Mouse (Mus musculus): ENCODE measurements around the gene Ube2n.

DNA sequence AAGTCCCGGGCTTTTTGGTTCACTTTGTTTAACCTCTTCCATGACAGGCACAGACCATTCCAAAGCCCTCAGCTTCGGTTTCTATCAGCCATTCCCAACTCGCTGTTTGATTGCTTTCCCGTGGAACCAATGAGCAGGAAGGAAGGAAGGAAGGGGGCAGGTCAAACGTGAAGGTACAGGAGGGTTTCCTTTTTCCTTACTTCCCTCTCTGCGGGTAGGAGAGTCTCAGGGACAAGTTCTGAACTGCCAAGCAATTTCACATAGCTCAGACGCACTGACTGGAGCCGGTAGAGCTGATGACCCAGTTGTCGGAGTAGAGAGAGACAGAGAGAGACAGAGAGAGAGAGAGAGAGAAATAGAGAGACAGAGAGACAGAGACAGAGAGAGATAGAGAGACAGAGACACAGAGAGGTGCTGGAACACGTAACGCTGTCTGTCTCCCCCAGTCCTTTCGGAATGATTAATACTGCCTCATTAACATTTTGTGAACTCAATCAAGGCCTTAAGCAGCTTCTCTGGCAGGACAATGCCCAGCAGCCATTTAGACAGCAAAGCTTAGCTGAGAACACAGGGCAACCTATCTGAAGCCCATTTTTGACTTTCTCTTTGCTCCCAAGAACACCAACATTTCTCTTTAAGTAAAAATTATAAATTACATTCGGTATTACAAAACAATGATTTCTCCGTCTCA, 62.1 kb downstream of the Ube2n start:
- no peak for TF ChIP-seq GATA1 (IDR thresholded peaks at IDR 0.05; ENCODE audit: borderline replicate concordance, low read length)
- TF ChIP-seq FLI1 (IDR thresholded peaks at IDR 0.05; ENCODE audit: low read length), result no peak
